Mouse (Mus musculus) liver, embryonic 11.5 days (tissue): ENCODE data around the gene Sema3d. TPM values are rescaled to one million over a fixed set of nuclear protein-coding genes. Genes with fewer than 3 reads are reported as not detected.

ENCODE experiments used
- ATAC-seq: fragments of 200-750 bp; cut with Nextera tagmentation; replicated peaks from 2 replicates; pipeline ENCODE4 v1.8.0; 2017; ENCODE audit warnings: moderate number of reproducible peaks, mild to moderate bottlenecking, moderate TSS enrichment, moderate library complexity; ENCODE audit not compliant: low FRiP score
- DNase-seq: peaks from one replicate; pipeline ENCODE4 v3.0.0-alpha.2; 2017; ENCODE audit warnings: low spot score
- H3K27ac ChIP-seq: fragments of 300-500 bp; sonication (generic); 2 replicates; pipeline ENCODE4 v1.5.1; 2014; ENCODE audit warnings: mild to moderate bottlenecking, low read depth, low read length, control low read depth
- H3K27me3 ChIP-seq: fragments of 300-500 bp; sonication (generic); replicated peaks from 2 replicates; pipeline ENCODE4 v1.6.1; 2014; ENCODE audit warnings: low read length, mixed read lengths; ENCODE audit not compliant: control insufficient read depth, insufficient read depth
- H3K36me3 ChIP-seq: fragments of 300-500 bp; sonication (generic); 2 replicates; pipeline ENCODE4 v1.6.1; 2014; ENCODE audit warnings: mild to moderate bottlenecking, low read length, moderate library complexity, mixed read lengths; ENCODE audit not compliant: control insufficient read depth, insufficient read depth
- H3K4me1 ChIP-seq: fragments of 300-500 bp; sonication (generic); replicated peaks from 2 replicates; pipeline ENCODE4 v1.6.1; 2014; ENCODE audit warnings: low read length, mixed read lengths; ENCODE audit not compliant: control insufficient read depth, insufficient read depth
- H3K4me2 ChIP-seq: fragments of 300-500 bp; sonication (generic); 2 replicates; pipeline ENCODE4 v1.6.1; 2014; ENCODE audit warnings: mild to moderate bottlenecking, control low read depth, moderate library complexity
- H3K4me3 ChIP-seq: fragments of 300-500 bp; sonication (generic); 2 replicates; pipeline ENCODE4 v1.5.1; 2014; ENCODE audit warnings: low read depth, low read length, control low read depth
- H3K9ac ChIP-seq: fragments of 300-500 bp; sonication (generic); 2 replicates; pipeline ENCODE4 v1.6.1; 2014; ENCODE audit warnings: low read depth, low read length, control low read depth
- H3K9me3 ChIP-seq: fragments of 300-500 bp; sonication (generic); 2 replicates; pipeline ENCODE4 v1.6.1; 2016; ENCODE audit warnings: low read length, inconsistent platforms, mixed read lengths; ENCODE audit not compliant: control insufficient read depth
- WGBS: fragments of 180-500 bp; shearing (Covaris S2); extraction: QIAGEN DNeasy Blood & Tissue Kit; methylation state at CpG from one replicate; pipeline ENCODE4 v1.1.7; 2014; 5-methylcytosine and 5-hydroxymethylcytosine counted together
- polyA plus RNA-seq: library from polyadenylated mRNA; unstranded; fragments of >200 nt; fragmentation: Nextera tagmentation; extraction: Ambion mirVana; gene quantifications from 2 replicates; pipeline ENCODE4 v1.2.1, GENCODE M21; 2014

Gene Sema3d
- polyA plus RNA-seq, 1 experiment from 2014 or later, result 5.0 TPM

GRCm38 (mm10) chr5:12564602-12565220 lies 181.5 kb downstream of the Sema3d start:
- Histone ChIP-seq H3K9me3 (no peaks in the 10 kb centered on the region), H3K4me1 (no peaks in the 10 kb centered on the region), H3K4me3 (no peak overlapping the region), H3K36me3 (no peaks in the 10 kb centered on the region), H3K27ac (no peak overlapping the region), H3K4me2 (no peak overlapping the region), H3K9ac (no peak overlapping the region), H3K27me3 (no peaks in the 10 kb centered on the region)
- no peak for ATAC-seq
- 54% methylated on average over 2 of the region's 2 CpGs for WGBS
- DNase-seq, result no peak

DNA sequence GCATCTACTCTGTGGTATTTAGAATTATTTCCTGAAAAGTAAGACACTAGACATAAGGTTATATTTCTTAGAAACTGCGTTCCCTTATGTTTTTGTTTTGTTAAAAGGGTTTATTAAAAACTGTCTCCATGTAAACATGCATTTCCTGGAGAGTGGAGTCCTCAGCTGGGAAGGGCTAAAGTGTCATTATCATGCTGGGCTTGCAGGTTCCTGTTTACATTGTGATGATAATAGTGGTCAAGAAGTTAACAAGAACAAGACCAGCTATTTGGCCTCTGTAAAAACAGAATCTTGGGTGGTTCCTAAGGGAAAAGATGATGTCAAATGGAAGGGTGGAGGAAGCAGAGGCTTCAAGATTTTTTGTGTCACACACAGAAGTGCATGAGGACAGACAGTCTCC lies 183.4 kb downstream of the Sema3d start:
- no peaks in the 10 kb centered on the region for H3K4me1 ChIP-seq
- WGBS, result 57% methylated on average over 1 of the region's 1 CpGs
- no peak overlapping the region for H3K4me2 ChIP-seq
- no peak for DNase-seq
- no peaks in the 10 kb centered on the region for H3K27me3 ChIP-seq
- no peaks in the 10 kb centered on the region for H3K9me3 ChIP-seq
- no peak overlapping the region for H3K9ac ChIP-seq
- no peaks in the 10 kb centered on the region for H3K36me3 ChIP-seq
- H3K4me3 ChIP-seq, result no peak overlapping the region
- ATAC-seq, result no peak
- no peak overlapping the region for H3K27ac ChIP-seq

GRCm38 (mm10) chr5:12574551-12574950 lies 191.4 kb downstream of the Sema3d start:
- no peak overlapping the region for H3K27ac ChIP-seq
- H3K9ac ChIP-seq, result no peak overlapping the region
- DNase-seq (no peak), ATAC-seq (no peak)
- H3K4me3 ChIP-seq, result no peak overlapping the region
- 62% methylated on average over 4 of the region's 4 CpGs for WGBS
- H3K36me3 ChIP-seq, result no peaks in the 10 kb centered on the region
- no peak overlapping the region for H3K4me2 ChIP-seq
- H3K9me3 ChIP-seq, result no peaks in the 10 kb centered on the region
- H3K4me1 ChIP-seq, result no peaks in the 10 kb centered on the region
- H3K27me3 ChIP-seq, result no peaks in the 10 kb centered on the region

DNA sequence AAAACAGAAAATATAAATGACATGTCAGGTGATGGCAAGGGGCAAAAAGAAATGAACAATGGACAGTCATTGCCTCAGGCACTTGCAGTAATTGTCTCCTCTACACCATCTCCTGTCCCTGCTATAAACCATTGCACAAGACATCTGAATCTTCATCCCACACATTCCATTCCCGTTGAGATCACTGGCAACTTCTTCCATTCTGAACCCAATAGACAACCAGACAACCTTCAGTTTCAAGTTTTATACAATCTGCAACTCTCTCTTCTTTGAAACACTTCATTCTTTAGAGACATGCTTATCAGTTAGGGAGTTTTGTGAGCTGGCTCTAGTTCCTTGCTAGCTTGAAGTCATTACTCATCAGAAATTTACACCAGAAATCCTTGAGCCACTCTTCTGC lies 192.1 kb downstream of the Sema3d start:
- Histone ChIP-seq H3K4me2 (no peak overlapping the region), H3K4me1 (no peaks in the 10 kb centered on the region), H3K4me3 (no peak overlapping the region), H3K36me3 (no peaks in the 10 kb centered on the region), H3K27me3 (no peaks in the 10 kb centered on the region), H3K9me3 (no peaks in the 10 kb centered on the region), H3K9ac (no peak overlapping the region), H3K27ac (no peak overlapping the region)
- ATAC-seq, result no peak
- 63% methylated on average over 1 of the region's 1 CpGs for WGBS
- DNase-seq, result no peak

DNA sequence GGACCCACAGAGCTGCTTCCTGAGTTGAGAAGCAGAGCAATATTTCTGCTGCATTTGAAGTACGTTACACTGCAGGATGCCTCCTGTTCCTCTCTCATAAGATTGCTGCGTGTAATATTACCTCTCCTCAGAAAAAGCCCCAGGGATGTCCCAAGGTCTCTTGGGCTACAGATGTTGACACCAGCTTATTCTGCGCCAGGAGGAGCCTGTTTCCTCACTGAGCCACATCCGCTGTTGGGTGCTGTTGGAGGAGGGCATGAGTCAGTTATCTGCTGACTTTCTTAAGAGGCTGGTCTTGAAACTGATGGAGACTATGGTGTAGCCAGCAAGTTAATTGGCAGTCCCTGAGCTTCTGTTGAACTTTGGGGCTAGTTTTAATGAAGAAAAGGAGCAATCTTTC lies 196.6 kb downstream of the Sema3d start:
- no peak for ATAC-seq
- no peaks in the 10 kb centered on the region for H3K27me3 ChIP-seq
- H3K4me2 ChIP-seq, result no peak overlapping the region
- H3K4me1 ChIP-seq, result no peaks in the 10 kb centered on the region
- no peak for DNase-seq
- WGBS, result 51% methylated on average over 4 of the region's 4 CpGs
- no peaks in the 10 kb centered on the region for H3K36me3 ChIP-seq
- no peaks in the 10 kb centered on the region for H3K9me3 ChIP-seq
- no peak overlapping the region for H3K4me3 ChIP-seq
- no peak overlapping the region for H3K9ac ChIP-seq
- no peak overlapping the region for H3K27ac ChIP-seq

DNA sequence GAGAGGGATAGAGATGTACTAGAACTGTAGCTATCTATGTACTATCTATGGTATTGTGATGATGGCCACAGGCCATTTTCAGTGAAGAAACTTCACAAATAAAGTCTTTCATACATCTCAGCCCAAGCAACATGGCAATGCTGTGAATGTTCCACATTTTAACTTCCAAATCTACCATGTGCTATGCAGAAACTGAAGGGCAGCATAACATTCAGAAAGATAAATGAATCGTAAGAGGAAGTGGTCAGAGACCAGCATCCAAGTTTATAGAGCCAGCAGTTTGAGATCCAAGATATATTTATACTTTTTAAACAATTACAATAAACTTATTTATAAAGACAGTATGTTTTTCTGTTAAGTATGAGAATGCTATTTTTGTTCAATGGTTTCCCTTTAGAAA lies 199.4 kb downstream of the Sema3d start:
- Histone ChIP-seq H3K27me3 (no peaks in the 10 kb centered on the region), H3K4me2 (no peak overlapping the region), H3K4me1 (no peaks in the 10 kb centered on the region), H3K4me3 (no peak overlapping the region), H3K27ac (no peak overlapping the region), H3K9ac (no peak overlapping the region), H3K9me3 (no peaks in the 10 kb centered on the region), H3K36me3 (no peaks in the 10 kb centered on the region)
- DNase-seq (no peak), ATAC-seq (no peak)
- 72% methylated on average over 1 of the region's 1 CpGs for whole genome bisulfite sequencing

DNA sequence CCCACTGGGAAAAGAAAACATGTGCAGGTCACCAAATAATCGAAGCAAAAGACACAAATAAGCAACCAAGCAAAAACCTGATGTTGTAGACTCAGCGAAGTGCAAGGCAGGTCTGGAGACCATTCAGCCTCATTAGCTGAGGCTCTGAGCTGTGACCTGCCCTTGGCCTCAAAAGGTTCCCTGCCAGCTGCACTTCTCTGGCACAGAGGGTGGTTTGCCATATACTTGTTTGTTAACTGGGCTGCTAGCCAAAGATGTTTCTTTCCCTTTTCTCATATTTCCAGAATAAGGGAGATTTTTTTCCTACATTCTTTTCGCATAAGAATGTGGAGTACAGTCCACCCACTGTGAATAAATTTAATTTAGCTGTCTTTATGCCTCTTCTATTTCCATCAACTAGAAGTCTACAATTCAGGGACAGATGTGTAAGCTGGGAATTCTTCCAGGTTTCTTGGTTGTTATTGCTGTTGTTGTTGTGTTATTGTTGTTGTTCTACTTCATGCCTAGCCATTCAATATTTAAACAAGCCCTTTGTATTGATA lies 200.2 kb downstream of the Sema3d start:
- no peaks in the 10 kb centered on the region for H3K4me1 ChIP-seq
- DNase-seq, result no peak
- ATAC-seq, result no peak

DNA sequence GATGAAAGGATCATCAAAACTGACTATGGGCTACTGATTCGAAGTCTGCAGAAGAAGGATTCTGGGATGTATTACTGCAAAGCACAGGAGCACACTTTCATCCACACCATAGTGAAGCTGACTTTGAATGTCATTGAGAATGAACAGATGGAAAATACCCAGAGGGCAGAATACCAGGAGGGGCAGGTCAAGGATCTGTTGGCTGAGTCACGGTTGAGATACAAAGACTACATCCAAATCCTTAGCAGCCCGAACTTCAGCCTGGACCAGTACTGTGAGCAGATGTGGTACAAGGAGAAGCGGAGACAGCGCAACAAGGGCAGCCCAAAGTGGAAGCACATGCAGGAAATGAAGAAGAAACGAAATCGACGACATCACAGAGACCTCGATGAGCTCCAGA lies 201.7 kb downstream of the Sema3d start:
- Histone ChIP-seq H3K4me3 (no peak overlapping the region), H3K9me3 (no peaks in the 10 kb centered on the region), H3K27me3 (no peaks in the 10 kb centered on the region), H3K4me2 (no peak overlapping the region), H3K27ac (no peak overlapping the region), H3K36me3 (no peaks in the 10 kb centered on the region), H3K9ac (no peak overlapping the region), H3K4me1 (no peaks in the 10 kb centered on the region)
- ATAC-seq (no peak), DNase-seq (no peak)
- WGBS, result 89% methylated on average over 9 of the region's 9 CpGs

More for the DNA sequence above, 200.2 kb downstream of the Sema3d start:
- no peaks in the 10 kb centered on the region for H3K27me3 ChIP-seq
- H3K36me3 ChIP-seq, result no peaks in the 10 kb centered on the region
- 84% methylated on average over 3 of the region's 3 CpGs for WGBS
- no peak overlapping the region for H3K4me2 ChIP-seq
- H3K9me3 ChIP-seq, result no peaks in the 10 kb centered on the region
- no peak overlapping the region for H3K4me3 ChIP-seq
- H3K27ac ChIP-seq, result no peak overlapping the region
- H3K9ac ChIP-seq, result no peak overlapping the region

- no peaks in the 10 kb centered on the region for H3K27me3 ChIP-seq
- DNase-seq (no peak), ATAC-seq (no peak)
- H3K9me3 ChIP-seq, result no peaks in the 10 kb centered on the region
- WGBS, result 63% methylated on average over 8 of the region's 8 CpGs
- no peak overlapping the region for H3K4me3 ChIP-seq
- no peak overlapping the region for H3K27ac ChIP-seq
- H3K36me3 ChIP-seq, result no peaks in the 10 kb centered on the region
- no peak overlapping the region for H3K4me2 ChIP-seq
- no peaks in the 10 kb centered on the region for H3K4me1 ChIP-seq
- H3K9ac ChIP-seq, result no peak overlapping the region
Measured at GRCm38 (mm10) chr5:12634227-12634980, 251.2 kb downstream of the Sema3d start.
